Mouse (Mus musculus): Measurements from ENCODE around the gene Ppp1r13l. TPM values are rescaled to one million over a fixed set of nuclear protein-coding genes. Genes with fewer than 3 reads are reported as not detected.

Gene Ppp1r13l
- polyA plus RNA-seq, 1 experiment from 2014 or later, result 19.4 TPM

- peak overlapping the region; percentile 18; the same call in 1 of the 2 replicates for H3K27ac ChIP-seq (ENCODE audit: poor library complexity, severe bottlenecking)
- 48% methylated on average over 10 of the region's 10 CpGs for WGBS
- no peak for ATAC-seq (ENCODE audit: insufficient number of reproducible peaks, low FRiP score)
- H3K9ac ChIP-seq, result peak overlapping the region; percentile 1; the same call in 1 of the 2 replicates
- H3K9me3 ChIP-seq (replicated peaks), result no peaks in the 10 kb centered on the region
- no peaks in the 10 kb centered on the region for H3K27me3 ChIP-seq (replicated peaks)
- H3K4me1 ChIP-seq (replicated peaks), result peaks cover 55% of the 10 kb centered on the region
- H3K36me3 ChIP-seq, result no peaks in the 10 kb centered on the region
- H3K4me2 ChIP-seq, result no peak overlapping the region
- no peak overlapping the region for H3K4me3 ChIP-seq
These were observed 22.4 kb upstream of the Ppp1r13l start for GRCm38 (mm10) chr7:19337122-19337521.

- no peak for ATAC-seq (ENCODE audit: insufficient number of reproducible peaks, low FRiP score)
- 55% methylated on average over 2 of the region's 2 CpGs for WGBS
- no peaks in the 10 kb centered on the region for H3K9me3 ChIP-seq (replicated peaks)
- H3K27me3 ChIP-seq (replicated peaks), result no peaks in the 10 kb centered on the region
- H3K4me2 ChIP-seq, result no peak overlapping the region
- no peak overlapping the region for H3K27ac ChIP-seq (ENCODE audit: poor library complexity, severe bottlenecking)
- H3K4me1 ChIP-seq (replicated peaks), result peaks cover 63% of the 10 kb centered on the region
- no peaks in the 10 kb centered on the region for H3K36me3 ChIP-seq
- no peak overlapping the region for H3K4me3 ChIP-seq
- peak overlapping the region; percentile 33; the same call in 1 of the 2 replicates for H3K9ac ChIP-seq
These were observed 21.5 kb upstream of the Ppp1r13l start for GRCm38 (mm10) chr7:19338060-19338459.

- H3K27me3 ChIP-seq (replicated peaks), result no peaks in the 10 kb centered on the region
- ATAC-seq (ENCODE audit: insufficient number of reproducible peaks, low FRiP score), result no peak
- no peaks in the 10 kb centered on the region for H3K36me3 ChIP-seq
- no peak overlapping the region for H3K27ac ChIP-seq (ENCODE audit: poor library complexity, severe bottlenecking)
- H3K4me2 ChIP-seq, result no peak overlapping the region
- peaks cover 67% of the 10 kb centered on the region for H3K4me1 ChIP-seq (replicated peaks)
- peak overlapping the region; percentile 33; the same call in 1 of the 2 replicates for H3K9ac ChIP-seq
- H3K4me3 ChIP-seq, result no peak overlapping the region
- WGBS, result 49% methylated on average over 7 of the region's 7 CpGs
- no peaks in the 10 kb centered on the region for H3K9me3 ChIP-seq (replicated peaks)
These were observed 21.0 kb upstream of the Ppp1r13l start for GRCm38 (mm10) chr7:19338596-19338995.

GRCm38 (mm10) chr7:19341250-19341649 is 18.3 kb upstream of the Ppp1r13l start:
- 16% methylated on average over 10 of the region's 10 CpGs for WGBS
- Histone ChIP-seq H3K9ac (peak overlapping the region; percentile 76), H3K4me3 (peak overlapping the region; percentile 54), H3K36me3 (no peaks in the 10 kb centered on the region), H3K4me2 (peak overlapping the region; percentile 83), H3K9me3 (replicated peaks) (no peaks in the 10 kb centered on the region), H3K27ac (ENCODE audit: poor library complexity, severe bottlenecking) (peak overlapping the region; percentile 97), H3K27me3 (replicated peaks) (no peaks in the 10 kb centered on the region), H3K4me1 (replicated peaks) (peaks cover 67% of the 10 kb centered on the region)
- no peak for ATAC-seq (ENCODE audit: insufficient number of reproducible peaks, low FRiP score)

DNA sequence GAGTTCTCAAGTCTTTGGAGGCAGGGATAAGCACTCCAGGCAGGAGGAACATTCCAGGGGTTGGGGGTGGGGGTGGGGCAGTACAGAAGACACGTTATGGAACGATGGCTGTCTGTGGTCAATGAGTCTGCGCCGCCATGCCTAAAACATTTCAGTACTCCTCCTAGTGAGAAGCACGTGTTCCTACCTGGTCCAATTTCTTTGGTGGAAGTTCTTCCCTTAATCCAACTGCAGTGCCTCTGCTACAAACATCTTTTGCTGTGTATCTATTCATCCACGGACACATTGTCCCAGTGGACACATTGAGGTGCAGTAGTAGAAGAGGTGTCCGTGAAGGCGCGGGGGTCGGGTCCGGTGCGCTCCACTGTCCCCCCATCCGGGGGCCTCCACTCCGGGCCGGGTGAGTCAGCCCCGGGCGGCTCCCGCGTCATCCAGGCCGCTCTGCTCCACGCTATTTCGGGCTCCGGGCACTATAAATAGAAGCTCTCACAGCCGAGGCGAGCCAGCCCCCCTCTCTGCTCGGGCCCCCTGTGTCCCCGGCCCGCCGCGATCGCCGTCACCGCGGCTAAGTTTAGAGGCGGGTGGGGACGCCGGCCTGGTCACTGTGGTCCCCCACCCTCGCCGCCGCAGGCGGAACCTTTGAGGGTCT is 17.7 kb upstream of the Ppp1r13l start:
- Histone ChIP-seq H3K36me3 (0 out of 2 replicates have a peak, but pooled peaks cover under 1% of the 10 kb centered on the region), H3K27me3 (replicated peaks) (no peaks in the 10 kb centered on the region), H3K9ac (peak overlapping the region; percentile 76), H3K4me1 (replicated peaks) (peaks cover 63% of the 10 kb centered on the region), H3K4me2 (peak overlapping the region; percentile 83), H3K4me3 (peak overlapping the region; percentile 54), H3K27ac (ENCODE audit: poor library complexity, severe bottlenecking) (peak overlapping the region; percentile 97), H3K9me3 (replicated peaks) (no peaks in the 10 kb centered on the region)
- under 1% methylated on average over 41 of the region's 41 CpGs for WGBS
- peak; percentile 64 for ATAC-seq (ENCODE audit: insufficient number of reproducible peaks, low FRiP score)

DNA sequence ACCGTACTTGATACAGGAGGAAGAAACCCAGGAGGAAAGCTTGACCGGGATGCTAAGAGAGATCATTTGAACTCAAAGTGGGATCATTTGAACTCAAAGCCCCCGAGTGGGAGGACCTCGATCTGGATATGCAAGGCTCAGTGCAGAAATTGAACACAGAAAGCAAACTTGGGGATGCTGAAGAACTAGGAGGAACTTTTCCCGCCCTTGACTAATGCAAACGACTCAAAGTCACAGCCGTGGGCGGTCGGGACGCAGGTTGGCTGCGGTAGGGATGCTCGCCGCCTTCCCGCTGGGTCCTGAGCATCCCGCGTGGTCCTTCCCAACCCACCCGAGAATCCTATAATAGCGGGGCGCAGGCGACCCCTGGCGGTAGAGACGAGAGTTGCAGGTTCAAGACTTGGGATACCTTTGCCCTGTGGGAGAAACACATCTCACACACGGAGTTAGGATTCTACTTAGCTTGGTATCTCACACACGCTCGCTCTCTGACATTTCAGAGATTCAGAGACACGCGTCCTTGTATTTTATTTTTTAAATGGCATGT is 17.0 kb upstream of the Ppp1r13l start:
- Histone ChIP-seq H3K4me3 (peak overlapping the region; percentile 54), H3K4me1 (replicated peaks) (peaks cover 56% of the 10 kb centered on the region), H3K9ac (peak overlapping the region; percentile 76), H3K9me3 (replicated peaks) (no peaks in the 10 kb centered on the region), H3K4me2 (peak overlapping the region; percentile 83), H3K27me3 (replicated peaks) (no peaks in the 10 kb centered on the region), H3K27ac (ENCODE audit: poor library complexity, severe bottlenecking) (peak overlapping the region; percentile 97), H3K36me3 (peaks cover 5% of the 10 kb centered on the region; the same call in 1 of the 2 replicates)
- ATAC-seq (ENCODE audit: insufficient number of reproducible peaks, low FRiP score), result peak; percentile 12; the same call in 1 of the 2 replicates
- under 1% methylated on average over 27 of the region's 27 CpGs for WGBS

DNA sequence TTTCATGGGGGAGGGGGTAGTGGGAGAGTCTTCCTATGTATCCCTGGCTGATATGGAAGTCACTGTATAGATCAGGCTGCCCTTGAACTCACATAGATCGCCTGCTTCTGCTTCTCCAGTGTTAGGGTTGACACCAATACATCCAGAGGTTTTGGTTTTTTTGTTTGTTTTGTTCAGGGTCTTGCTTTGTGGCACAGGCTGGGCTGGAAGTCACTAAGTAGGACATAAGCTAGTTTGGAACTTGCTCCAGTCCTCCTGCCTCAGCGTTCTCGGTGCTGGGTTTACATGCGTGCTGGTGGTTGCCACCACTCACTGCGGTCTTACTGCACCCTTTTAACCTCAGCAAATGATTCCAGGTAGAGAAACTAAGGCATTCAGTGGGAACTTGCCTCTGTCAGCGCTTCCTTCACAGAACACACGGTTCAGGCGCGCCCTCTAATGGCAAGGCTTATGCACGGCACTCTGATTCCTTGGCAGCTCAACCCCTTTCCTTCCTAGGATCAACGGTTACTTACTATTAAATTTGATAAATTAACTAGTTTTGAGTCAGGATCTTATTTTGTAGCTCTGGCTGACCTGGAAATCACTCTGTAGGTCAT is 16.2 kb upstream of the Ppp1r13l start:
- WGBS, result 2% methylated on average over 11 of the region's 11 CpGs
- no peak for ATAC-seq (ENCODE audit: insufficient number of reproducible peaks, low FRiP score)
- H3K36me3 ChIP-seq, result peaks cover 11% of the 10 kb centered on the region
- H3K27ac ChIP-seq (ENCODE audit: poor library complexity, severe bottlenecking), result no peak overlapping the region
- no peak overlapping the region for H3K9ac ChIP-seq
- H3K4me3 ChIP-seq, result 0 out of 2 replicates have a peak overlapping the region, but pooled peaks have one; percentile 9
- H3K4me1 ChIP-seq (replicated peaks), result peaks cover 50% of the 10 kb centered on the region
- no peaks in the 10 kb centered on the region for H3K9me3 ChIP-seq (replicated peaks)
- H3K4me2 ChIP-seq, result peak overlapping the region; percentile 83
- H3K27me3 ChIP-seq (replicated peaks), result no peaks in the 10 kb centered on the region

DNA sequence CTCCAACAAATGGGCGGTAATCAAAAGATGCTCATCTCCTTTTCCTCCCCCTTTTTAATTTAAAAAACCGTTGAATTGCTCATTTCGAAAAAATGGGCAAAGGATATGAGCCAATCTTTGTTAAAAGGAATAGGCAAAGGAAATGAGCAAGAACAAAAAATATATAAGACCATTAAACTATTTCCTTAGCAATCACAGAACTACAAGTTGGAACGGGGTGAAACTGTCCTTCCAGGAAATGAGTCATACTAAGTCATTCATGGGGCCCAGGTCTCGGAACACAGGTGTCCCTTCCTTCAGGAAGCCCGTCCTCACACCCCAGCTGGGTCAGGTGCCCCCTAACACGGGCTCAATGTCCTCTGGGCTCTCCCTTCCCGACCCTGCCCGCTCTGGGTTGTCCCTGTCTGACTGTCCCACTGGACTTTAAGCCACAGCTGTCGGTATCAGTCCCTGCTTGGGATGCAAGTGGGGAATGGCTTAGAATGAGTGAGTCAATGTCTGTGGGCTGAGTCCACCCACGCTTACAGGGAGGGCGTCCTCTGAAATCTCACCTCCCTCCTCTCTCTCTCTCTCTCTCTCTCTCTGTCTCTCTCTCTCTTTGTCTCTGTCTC is 15.2 kb upstream of the Ppp1r13l start, which contains the start of gene Ercc1:
Gene Ercc1 (plus strand): TSS at position 542 of the 611 bp plus-strand sequence.
- Histone ChIP-seq H3K27ac (ENCODE audit: poor library complexity, severe bottlenecking) (peak within 1 kb of the TSS; percentile 72; the same call in 1 of the 2 replicates), H3K4me2 (peak within 1 kb of the TSS; percentile 86), H3K9me3 (replicated peaks) (no peaks in the 10 kb centered on the region), H3K9ac (peak within 1 kb of the TSS; percentile 73), H3K36me3 (peaks cover 21% of the 10 kb centered on the region), H3K4me1 (replicated peaks) (peaks cover 47% of the 10 kb centered on the region), H3K27me3 (replicated peaks) (no peaks in the 10 kb centered on the region), H3K4me3 (peak within 1 kb of the TSS; percentile 65)
- ATAC-seq (ENCODE audit: insufficient number of reproducible peaks, low FRiP score), result no peak
- 25% methylated on average over 11 of the region's 12 CpGs for WGBS

- peaks cover 27% of the 10 kb centered on the region for H3K36me3 ChIP-seq
- no peaks in the 10 kb centered on the region for H3K9me3 ChIP-seq (replicated peaks)
- peaks cover 42% of the 10 kb centered on the region for H3K4me1 ChIP-seq (replicated peaks)
- 0% methylated on average over 31 of the region's 31 CpGs for WGBS
- H3K27me3 ChIP-seq (replicated peaks), result no peaks in the 10 kb centered on the region
- H3K4me2 ChIP-seq, result peak overlapping the region; percentile 86
- peak overlapping the region; percentile 65 for H3K4me3 ChIP-seq
- H3K27ac ChIP-seq (ENCODE audit: poor library complexity, severe bottlenecking), result peak overlapping the region; percentile 72; the same call in 1 of the 2 replicates
- peak overlapping the region; percentile 73 for H3K9ac ChIP-seq
- ATAC-seq (ENCODE audit: insufficient number of reproducible peaks, low FRiP score), result peak; percentile 95
These were observed 14.5 kb upstream of the Ppp1r13l start for GRCm38 (mm10) chr7:19344938-19345471.

- no peak for ATAC-seq (ENCODE audit: insufficient number of reproducible peaks, low FRiP score)
- H3K27me3 ChIP-seq (replicated peaks), result no peaks in the 10 kb centered on the region
- no peak overlapping the region for H3K4me3 ChIP-seq
- H3K9ac ChIP-seq, result no peak overlapping the region
- no peak overlapping the region for H3K27ac ChIP-seq (ENCODE audit: poor library complexity, severe bottlenecking)
- H3K4me2 ChIP-seq, result no peak overlapping the region
- WGBS, result 72% methylated on average over 13 of the region's 13 CpGs
- no peaks in the 10 kb centered on the region for H3K9me3 ChIP-seq (replicated peaks)
- peaks cover 16% of the 10 kb centered on the region for H3K4me1 ChIP-seq (replicated peaks)
- peaks cover 65% of the 10 kb centered on the region for H3K36me3 ChIP-seq
These were observed 10.2 kb upstream of the Ppp1r13l start for GRCm38 (mm10) chr7:19349188-19349915.
